Mouse (Mus musculus) olfactory bulb, adult 2 months (tissue): ENCODE data around the gene Gdf15.

ENCODE experiments used
- CTCF ChIP-seq: fragments of 200-500 bp; IDR thresholded peaks from 2 replicates; pipeline ENCODE4 v1.5.1; 2012; ENCODE audit warnings: low read depth, mild to moderate bottlenecking, low read length, moderate library complexity; ENCODE audit not compliant: insufficient read depth
- POLR2A ChIP-seq: fragments of 200-500 bp; IDR thresholded peaks from 2 replicates; pipeline ENCODE4 v1.6.1; 2012; ENCODE audit warnings: mild to moderate bottlenecking, low read depth, low read length, moderate library complexity; ENCODE audit not compliant: insufficient read depth

GRCm38 (mm10) chr8:70596216-70596615 lies 36.0 kb downstream of the Gdf15 start:
- TF ChIP-seq CTCF (no peak), POLR2A (no peak)
